Mouse (Mus musculus): ENCODE measurements around the gene Nbas.

Gene Nbas

DNA sequence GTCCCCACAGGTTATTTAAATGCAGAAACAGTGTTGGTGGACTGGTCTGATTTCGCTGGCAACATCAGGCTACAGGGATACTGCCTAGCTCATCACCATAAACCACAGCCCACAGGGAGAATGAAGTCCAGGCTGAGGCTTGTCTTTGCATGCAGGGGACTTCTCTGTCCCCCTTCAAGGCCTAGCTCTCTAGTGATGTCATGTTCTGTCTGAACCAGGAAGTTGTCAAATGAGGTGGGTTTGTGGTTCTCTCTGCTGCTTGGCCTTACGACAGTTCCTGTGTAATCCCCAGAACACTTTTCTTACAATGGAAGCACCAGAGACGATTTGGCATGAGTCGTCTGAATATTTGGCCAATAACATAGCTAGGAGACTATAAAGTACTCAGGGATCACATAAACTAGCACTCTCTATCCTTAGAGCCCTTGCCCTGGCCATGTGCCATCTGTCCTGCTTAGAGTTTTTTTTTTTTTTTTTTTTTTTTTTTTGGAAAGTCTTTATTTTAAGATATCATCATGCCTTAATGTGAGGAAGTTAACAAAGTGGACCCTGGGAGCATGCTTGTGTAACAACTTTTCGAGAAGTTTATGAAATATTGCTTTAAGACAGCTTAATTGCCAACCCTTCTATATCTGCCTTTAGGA is 294.8 kb downstream of the Nbas start:
- DNase-seq = no peak

DNA sequence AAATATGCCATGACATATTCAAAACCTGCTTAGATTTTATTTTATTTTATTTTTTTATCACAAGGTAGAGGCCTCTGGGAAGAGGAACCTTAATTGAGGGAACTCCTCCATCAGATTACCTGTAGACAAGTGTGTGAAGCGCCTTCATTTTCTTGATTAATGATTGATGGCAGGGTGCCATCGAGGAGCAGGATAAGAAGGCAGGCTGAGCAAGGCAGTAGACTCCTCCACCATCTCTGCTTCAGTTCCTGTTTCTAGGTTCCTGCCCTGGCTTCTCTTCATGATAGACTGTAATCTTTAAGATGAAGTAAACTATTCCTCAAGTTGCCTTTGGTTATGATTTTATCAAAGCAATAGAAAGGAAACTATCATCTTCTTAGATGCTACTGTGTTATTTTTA is 295.4 kb downstream of the Nbas start:
- DNase-seq = no peak

DNA sequence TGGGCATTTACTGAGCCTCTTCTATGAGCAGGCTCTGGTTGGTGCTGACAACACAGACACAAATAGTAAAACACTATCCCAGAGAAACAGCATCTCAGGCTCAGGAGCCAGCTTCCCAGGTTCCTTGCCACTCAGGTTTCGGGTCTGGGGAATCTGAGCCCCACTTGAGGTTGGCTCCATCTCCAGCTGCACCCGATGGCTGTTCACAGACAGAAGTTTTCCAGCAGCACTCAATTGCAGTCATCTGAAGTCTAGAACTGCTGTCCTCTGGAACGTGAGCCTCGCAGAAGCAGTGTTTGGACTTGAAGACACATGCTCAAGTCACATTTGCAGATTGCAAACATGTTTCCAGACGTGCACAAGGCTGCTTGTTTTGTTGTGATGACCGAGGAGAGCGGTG is 297.5 kb downstream of the Nbas start:
- no peak for DNase-seq

DNA sequence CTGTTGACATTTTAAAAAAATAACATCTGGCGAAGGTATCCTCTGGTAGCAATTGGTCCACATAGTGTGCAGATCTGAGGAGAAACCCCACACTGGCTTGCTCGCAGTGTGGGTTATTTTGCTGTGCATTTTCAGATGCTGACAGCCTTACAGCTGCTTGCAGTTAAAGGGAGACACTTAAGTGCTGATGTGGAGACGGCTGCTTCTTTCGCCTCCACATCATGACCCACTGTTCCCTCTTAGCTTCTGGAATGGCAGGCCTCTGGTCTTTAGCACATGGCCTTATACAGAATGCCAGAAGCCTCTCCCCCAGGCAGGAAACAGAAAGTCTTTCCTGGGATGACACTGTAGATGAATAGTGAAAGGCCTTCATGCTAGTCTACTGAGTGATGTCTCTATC is 306.2 kb downstream of the Nbas start:
- DNase-seq = no peak

DNA sequence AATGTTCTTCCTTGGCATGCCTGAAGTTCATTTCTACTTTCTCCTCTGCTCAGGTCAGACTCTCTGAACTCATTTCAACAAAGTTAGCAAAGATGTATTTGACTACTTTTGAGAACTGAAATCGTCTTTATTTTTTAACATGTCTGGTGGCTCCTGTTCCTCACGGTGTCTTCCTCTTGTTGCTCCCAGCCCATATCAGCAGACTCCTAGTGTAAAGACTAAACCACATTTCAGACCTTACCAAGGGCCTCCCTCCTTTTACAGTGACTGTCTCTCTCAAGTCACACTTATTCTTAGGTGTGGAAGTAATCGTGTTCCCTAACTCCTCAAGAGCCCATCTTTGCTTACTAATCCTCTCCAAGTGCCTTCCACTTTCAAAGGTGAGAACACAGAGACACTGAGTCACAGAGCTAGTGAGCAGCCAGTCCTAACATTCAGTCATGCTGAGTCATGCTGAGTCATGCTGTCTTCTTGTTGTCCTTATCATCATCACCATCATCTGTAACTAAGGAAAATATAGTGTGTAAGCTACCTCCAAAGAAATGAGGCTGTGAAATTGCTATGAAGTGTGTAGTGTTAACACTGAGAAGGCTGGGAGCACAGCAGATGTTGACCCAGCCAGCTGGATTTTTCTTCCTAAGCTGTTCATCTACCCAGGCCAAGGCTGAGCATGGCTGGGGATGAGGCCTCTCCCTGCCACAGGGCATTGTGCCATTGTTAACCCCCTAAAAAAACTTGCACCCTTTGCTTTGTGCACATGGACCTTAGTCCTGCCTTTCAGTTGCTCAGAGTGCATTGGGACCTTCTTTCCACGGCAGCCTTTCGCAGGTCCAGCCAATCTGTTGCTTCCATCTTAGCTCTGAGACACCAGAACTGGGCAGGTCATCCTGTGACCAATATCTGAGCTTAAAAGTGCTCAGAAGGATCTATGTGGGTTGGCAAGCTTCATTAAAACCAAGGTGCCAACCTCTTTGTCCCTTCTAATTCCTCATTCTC is 307.0 kb downstream of the Nbas start:
- no peak for DNase-seq

DNA sequence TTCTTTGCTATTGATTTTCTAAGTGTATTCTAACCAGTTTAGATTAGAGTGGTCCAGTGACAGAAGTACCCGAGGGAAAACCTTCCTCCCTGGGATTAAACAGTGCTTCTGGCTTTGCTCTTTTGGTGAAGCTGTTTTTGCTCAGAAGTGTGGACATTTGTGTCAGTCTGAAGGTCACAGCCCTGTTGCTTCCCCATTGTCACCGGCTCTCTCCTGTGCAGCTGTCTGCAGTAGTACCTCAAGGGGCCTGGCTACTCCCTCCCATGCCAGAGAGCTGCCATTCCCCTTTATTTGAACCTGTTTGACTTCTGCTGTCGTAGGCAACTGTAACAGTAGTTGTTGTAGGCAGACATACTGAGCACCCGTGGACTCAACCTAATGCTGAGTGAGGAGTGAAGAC is 307.8 kb downstream of the Nbas start:
- DNase-seq = no peak

DNA sequence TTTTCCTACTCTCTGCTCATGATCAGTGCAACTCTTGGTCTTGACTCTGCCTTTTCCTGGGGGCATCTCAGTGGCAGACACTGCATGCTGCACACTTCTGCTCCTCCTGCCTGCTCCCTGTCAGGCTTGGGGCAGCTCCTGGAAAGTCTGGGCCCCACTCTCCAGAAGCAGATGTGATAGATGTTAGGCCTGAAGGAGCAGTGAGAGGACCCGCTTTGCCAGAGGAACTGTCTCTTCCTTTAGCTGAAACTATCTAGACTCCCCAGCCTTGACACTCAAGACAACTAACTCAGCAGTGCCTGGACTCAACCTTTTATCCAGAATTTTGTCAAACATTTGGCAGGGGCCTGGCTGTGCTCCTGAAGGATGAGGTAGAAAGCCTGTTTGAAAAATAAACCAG is 311.9 kb downstream of the Nbas start:
- no peak for DNase-seq

DNA sequence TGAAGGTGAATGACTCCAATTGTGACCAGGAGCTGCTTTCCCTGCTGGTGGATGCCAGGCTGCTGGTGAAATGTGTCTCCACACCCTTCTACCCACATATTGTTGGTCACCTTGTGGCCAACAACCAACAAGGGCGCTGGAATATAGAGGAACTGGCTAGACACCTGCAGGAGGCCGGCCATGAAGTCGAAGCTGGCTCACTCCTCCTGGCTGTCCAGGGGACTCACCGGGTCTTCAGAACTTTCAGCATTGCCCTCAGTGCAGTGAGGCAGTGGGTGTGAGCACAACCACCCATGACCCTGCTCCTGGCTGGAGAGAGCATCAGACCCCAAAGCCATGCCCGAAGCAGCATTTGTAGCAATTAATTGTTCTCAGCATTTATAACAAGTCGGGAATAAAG is 314.5 kb downstream of the Nbas start:
- no peak for DNase-seq

DNA sequence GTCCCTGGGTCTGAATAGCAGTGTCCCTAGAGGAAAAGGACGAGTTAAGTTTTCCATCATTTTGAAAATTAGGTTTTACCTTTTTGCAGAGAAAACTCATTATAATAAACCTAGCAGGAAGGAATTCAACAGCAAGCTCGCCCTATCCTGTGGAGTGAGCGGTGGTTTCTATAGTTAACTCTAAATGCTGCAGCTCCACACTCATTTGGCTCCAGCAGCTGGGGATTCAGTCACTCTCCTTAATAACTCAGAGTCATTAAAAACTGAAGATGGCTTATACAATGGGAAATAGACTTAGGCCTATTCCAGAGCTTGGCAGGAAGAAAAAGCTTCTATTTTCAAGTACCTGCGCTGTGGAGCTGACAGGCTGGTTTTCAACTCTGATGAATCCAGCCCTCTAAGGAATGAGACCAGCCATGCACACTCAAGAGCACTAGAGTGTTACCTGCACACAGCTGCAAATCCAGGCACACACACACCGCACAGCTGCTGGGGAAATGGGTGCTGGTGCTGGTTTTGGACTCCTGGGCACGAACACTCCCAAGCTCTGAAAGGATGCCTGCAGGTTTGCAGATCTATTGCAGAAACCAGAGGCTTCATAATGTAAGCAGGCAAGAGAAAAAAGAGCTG is 316.7 kb downstream of the Nbas start:
- no peak for DNase-seq

DNA sequence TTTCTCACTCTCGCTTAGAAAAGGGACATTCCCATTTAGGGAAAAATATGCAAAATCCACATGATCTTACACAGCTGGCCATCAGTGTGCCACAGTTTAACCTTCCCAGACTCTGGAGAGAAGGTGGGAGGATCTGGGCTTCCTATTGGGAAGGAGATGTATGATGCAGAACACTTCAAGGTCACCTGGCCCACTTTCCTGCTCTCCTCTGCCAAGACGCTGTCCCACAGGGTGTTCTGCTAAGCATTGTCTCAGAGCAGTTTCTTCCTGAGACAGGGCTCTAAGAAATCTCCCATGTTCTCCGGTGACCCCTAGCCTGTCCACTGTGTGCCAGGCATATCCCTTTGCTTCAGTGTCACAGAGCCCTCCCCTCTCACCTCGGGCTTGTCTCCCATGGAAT is 318.7 kb downstream of the Nbas start:
- DNase-seq = no peak

DNA sequence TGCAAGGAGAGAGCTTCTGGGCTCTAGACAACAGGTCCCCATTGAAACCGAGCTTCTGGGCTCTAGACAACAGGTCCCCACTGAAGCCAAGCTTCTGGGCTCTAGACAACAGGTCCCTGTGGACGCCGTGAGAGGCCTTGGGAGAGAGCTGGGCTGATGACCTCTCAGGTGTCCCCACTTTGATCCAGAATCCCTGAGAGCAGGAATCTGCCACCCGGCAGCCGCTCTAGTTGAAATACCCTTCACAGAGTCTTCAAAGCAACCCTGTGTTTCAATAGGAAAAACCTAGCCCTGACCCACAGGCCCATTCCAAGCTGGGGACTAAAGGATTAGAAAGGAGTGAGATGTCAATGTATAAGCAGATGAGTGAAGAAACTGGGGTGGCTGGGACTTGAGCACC is 320.1 kb downstream of the Nbas start:
- no peak for DNase-seq

DNA sequence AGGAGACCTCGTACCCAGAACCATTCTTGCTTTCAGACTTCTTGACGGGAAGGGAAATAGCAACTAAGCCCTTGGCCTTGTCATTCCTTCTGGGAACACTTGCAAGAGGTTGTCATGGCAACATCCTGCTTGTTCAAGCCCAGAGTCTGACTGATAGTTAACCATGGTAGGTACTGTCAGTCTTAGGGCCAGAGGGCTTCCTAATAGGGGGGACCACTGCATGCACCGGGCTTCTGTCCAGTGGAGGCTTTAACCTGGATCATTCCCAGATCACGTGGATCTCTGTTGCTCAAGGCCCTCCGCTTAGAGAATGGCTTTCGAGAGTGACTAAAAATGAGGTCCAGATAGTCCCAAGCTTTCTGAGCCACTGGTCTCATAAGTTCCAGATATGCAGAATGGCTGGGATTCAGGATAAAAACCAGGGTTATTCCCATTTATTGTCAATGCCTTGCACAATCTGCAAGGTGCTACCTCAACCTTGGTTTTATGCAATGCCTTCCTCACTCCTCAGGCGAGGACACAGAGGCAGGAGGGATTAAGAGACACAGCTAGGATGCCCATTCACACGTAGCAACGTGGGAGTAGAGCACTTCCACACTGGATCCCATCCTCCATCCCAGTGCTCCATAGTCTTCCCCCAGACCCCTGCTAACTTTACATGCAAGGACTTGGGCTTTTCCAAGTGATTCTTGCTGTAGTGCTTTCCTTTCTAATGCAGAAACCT is 326.0 kb downstream of the Nbas start:
- no peak for DNase-seq

DNA sequence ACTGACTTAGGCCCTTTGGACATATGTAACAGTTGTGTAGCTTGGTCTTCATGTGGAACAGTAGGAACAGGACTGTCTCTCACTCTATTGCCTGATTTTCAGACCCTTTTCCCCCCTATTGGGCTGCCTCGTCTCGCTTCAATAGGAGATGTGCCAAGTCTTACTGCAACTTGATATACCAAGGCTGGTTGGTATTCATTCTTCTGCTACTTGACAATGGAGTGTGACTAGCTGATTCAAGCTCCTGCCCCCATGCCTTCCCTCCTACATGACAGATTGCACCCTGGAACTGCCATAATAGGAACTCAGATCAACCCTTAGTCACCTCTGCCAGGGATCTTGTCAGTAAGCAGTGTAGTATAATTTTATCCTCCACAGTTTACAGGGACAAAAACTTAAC is 328.1 kb downstream of the Nbas start:
- DNase-seq = no peak

DNA sequence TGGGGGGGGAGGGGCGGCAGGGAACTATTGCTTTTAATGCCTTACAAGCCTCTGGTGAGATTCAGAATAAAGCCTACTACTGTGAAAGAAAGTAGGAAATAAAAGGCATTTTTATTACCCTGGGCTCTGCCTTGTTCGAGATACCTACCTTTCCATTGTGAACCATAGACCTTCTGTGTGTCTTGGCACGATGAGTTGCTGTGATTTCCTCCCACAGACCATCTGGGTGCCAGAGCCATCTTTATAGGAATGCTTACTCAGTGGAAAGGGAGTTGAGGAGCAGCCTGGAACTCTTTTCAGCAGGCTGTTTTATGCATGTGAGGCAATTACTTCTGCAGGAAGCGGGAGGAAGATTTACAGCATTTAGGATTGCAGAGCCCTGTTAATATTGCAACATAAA is 329.6 kb downstream of the Nbas start:
- no peak for DNase-seq

DNA sequence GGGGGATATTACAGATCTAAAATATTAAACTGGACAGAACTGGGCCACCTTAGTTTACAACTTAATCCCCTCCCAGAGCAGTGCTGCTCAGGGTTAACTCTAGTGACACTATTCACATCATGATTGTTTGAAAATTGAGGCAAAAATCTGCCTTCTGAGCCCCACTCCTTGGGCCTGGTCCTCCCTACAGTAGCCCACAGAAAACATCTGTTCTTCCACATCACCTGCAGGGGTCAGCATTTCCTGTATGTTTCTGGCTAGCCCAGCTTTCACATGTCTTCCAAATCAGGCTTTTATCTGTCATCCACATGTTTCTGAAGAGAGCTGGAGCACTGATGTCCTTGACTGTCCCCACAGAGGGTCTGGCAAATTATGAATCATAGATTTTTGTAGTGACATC is 333.5 kb downstream of the Nbas start:
- no peak for DNase-seq

DNA sequence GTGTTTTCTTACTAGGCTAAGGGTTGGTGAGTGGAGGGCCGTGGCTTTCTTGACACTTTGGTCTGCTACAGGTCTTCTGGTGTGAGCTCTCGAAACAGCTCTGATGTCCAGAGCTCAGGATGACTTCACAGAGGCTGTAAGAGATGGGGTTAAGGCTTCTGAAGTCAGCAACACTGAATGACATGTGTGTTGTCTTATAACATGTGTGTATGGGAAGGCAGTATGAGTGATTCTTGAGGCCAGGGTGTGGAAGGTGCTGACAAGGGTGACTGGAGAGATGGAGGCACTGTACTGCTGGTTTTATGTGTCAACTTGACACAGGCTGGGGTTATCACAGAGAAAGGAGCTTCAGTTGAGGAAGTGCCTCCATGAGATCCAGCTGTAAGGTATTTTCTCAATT is 338.1 kb downstream of the Nbas start:
- DNase-seq = no peak

DNA sequence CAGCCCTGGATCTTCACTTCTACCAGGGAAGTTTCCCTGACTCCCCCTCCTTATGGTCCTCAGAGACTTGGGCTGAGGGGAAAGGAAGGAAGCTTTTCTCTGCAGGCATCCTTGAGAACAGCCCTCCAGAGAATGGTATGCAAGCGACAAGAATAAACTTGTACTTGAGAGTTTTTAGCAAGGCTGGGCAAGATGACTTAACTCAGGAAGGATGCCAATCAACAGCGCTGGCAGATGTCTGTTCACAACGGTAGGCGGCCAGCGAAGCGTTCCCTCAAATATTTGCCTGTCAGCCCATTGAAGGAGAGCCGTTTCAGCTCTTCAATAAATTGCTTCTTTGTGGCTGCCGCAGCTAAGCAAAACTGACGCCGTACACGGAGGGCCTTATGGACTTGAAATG is 340.1 kb downstream of the Nbas start:
- DNase-seq = no peak

DNA sequence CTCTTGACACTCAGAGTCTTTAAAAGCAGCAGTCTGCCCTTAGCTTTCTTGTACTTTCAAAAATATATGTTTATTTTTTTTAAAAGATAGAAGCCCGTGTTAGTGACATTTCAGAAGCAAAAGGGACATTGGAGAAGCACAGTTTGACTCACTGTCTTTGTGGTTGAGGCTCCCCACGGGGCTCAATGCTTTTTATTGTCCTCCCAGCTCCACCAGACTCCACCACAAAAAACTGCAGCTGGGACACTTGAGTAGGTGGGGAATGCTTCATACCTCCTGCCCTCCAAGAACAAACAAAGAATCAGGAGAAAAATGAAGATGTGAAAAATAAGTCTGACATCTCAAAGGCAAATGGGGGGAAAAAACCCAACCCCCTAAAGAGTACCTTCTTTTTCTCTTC is 344.1 kb downstream of the Nbas start:
- DNase-seq = no peak

DNA sequence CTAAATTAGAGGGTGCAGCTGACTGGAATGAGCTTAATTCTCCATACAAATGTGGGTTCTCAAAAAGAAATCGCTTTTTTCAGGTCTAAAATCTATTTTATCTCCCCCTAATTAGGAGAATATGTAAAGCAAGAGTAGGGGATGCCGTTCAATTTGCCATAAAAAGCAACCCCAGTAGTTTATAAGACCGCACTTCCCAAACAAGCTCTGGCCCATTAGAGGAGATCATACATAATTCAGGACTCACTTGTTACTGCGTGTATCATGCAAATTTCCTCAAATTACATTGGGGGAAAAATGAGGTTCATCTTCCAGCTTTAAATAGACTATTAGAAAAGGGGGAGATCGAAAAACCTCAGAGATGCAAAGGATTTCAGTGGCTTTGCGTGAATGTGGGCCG is 346.7 kb downstream of the Nbas start:
- DNase-seq = no peak

DNA sequence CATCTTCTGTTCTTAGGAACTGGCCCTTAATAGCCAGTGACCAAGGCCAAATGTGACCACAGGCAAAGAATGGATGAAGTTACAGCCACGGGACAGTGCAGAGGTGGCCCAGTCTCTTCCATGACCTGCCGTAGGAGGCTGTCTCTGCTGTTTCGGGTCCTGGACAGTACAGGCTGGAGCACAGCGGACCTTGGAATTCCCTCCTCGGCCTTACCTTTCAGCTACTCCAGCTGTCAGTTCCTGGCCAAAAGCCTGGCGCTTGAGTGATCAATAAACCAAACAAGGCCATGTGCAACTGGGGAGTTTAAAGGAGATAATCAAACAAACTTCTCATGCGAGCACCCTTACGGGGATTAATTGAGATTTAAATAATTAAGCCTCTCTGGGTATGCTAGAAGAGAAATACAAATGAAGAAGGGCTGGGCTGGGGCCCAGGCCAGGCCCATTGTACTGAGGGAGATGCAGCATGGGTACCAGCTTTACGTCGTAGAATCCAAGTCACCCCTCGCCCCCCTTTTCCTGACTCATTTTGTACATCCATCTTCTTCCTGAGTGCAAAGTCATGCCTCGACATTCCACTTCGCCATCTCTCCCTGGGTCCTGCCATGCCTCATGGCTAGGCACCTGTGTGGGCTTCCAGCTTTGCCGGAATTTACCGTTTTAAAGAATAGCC is 353.4 kb downstream of the Nbas start:
- DNase-seq = no peak

DNA sequence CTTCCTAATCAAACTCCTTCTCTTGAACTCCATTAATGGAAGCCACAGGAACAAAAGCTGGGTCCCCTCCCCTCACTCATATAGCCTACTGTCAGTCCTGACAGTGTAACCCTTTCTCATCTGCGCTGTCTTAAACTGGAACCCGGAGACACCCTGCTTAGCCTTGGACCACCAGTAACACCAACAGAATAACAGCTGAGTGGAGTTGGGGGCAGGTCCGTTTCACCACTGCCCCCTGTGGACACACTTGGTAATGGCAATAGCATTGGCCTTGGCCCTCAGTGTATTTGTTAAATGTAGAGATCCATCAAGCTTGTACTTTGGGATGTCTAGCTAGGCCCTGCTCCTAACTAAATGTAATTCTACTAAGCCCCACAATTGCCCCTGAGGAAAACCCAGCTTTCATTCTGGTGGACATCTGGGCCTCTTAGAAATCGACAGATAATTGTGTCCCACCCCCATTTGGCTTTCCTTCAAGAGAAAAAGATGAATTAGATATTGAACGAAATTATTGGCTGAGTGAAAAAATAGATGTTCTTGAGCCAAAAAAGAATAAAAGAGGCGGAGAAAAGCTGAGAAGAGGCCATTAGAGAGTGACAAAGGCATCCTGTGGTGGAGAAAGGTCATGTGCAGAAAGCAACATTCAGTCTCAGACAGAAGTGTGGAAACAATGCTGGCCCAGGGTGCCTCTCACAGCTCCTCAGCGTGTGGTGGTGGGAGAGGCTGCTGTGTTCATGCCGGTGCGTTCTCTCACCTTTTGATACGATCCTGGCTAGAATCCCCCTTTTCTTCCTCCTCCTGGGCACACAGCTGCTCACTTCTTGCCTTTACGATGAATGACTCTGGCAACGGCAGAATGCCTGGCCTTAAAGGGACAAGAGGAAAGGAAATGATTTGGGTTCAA is 358.1 kb downstream of the Nbas start:
- DNase-seq = peak; percentile 3
